Mouse (Mus musculus) left cerebral cortex, adult 11 months (tissue): ENCODE results near the gene Limch1.

Experiments
- DNase-seq: peaks from one replicate; pipeline ENCODE4 v3.0.0; 2022; ENCODE audit warnings: low spot score

Gene Limch1

DNA sequence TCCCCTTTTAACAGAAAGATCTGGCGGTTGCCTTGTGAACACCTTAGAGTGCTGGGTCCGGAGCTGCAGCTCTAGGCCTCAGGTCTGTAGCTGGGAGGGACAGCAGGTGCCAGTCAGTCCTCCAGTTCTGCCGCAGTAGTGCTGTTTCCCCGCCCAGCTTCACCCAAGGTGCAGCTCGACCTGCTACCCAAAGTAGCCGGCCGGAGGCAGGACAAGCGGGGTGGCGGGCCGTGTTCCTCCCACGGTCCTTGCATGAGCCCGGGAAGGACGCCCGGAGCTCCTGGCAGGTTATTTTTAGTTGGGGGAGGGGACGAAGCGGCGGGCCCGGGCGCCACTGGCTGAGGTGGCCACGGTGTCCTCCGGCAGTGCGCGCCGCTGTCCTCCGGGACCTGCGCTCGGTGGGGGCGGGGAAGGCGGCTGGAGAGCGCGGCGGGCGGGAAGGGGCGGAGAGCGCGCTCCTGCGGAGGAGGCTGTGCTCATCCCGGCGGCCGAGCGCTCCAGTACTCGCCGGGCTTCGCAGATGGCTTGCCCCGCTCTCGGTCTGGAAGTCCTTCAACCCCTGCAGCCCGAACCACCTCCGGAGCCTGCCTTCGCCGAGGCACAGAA lies at the start of gene Limch1:
Limch1 (plus strand) TSS at position 438 of the 606 bp plus-strand sequence.
- peak; percentile 51 for DNase-seq

GRCm38 (mm10) chr5:66697119-66697518 lies 48.5 kb upstream of the Limch1 start:
- no peak for DNase-seq

- DNase-seq, result no peak
These were observed 45.7 kb upstream of the Limch1 start for GRCm38 (mm10) chr5:66699911-66700310.

DNA sequence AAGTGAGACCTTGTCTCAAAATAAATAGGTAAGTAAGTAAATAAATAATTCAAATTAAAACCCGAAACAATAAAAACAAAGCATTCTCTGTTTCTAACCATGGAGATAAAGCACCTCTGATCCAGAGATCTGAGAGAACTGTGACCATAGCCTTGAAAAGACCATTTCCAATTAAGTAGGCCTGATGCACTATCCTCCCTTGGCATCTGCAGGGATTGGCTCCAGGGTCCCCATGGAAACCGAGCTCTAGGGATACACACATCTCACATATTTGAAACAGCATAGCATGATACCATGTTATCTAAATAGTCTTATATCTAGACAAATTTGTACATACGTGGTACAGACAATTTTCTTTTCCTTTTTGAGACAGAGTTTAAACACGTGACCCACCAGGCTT lies 43.7 kb upstream of the Limch1 start:
- DNase-seq, result no peak

GRCm38 (mm10) chr5:66703317-66704004 lies 42.2 kb upstream of the Limch1 start:
- no peak for DNase-seq

GRCm38 (mm10) chr5:66707859-66708258 lies 37.8 kb upstream of the Limch1 start:
- no peak for DNase-seq

DNA sequence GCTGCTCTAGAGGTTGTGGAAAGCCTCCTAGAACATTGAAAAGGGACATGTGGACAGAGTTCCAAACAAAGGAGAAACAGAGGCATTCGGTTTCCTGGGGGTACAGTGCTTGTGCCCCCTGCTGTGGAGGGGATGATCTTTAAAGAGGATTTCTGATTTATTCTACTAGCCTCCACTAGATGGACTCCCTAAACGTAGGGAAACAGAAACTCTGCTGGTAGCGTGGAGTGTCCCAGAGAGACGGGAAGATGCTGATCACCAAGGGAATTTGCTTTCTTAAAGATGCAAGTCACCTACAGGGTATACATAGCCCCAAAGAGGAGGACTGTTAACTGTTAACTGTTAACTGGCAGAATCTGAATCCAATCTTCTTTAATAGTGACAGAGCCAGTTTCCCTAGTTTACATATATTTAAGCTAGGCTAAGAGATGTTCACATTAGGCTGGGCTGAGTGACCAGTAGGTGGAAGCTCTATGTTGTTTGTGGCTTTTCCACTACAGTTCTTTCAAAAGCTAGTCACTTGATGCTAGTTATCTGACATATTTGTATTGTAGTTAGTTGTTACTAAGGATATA lies 35.1 kb upstream of the Limch1 start:
- DNase-seq, result no peak

DNA sequence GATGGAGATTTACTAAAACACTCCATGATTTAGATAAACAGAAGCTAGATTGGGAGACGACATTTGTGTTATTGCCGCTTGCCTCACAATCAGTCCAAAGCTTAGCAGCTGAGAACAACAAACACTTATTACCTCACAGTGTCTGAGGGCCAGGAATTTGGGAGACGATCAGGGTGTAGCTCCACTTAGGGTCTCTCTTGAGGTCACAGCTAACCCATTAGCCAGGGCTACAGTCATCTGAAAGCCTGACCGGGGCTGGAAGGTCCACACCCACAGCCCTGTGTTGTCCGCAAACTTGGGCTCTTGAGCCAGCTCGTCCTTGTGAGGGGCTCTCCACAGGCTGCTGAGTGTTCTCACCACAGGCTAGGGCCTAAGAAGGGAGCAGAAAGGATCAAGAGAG lies 32.8 kb upstream of the Limch1 start:
- DNase-seq, result no peak

DNA sequence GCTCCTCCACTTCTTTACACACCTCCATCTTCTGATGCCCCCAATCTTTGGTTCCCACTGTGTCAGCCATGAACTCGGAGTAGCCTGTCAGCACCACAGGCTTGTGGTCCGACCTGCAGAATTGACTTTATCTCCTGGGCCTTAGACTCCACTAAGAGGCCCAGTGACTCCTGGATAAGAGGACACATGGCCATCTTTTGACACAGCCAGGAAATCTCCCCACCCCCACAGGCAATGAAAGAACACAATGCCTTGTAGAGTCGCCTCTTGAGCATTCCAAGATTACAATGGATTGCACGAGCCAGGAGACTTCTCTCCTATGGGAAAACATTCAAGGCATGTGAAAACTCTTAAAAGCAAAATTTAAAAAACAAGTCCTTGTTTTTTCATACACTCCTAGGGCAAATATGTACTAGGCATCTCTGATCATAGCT lies 30.1 kb upstream of the Limch1 start:
- DNase-seq, result no peak

DNA sequence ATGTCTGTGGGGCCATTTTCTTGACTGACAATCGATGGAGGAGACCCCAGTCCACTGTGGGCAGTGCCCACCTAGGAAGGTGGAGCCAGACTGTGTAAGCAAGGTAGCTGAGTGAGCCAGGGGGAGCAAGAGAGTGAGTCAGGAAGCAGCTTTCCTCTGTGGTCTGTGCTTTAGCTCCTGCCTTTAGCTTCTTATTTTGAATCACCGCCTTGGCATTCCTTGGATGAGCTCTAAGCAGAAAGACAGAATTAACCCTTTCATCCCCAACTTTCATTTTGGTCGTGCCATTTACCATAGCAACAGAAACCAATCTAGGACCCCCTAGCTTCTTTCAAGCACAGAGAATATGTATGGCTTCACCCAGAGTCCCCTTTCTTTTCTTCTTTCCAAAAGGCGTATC lies 27.7 kb upstream of the Limch1 start:
- no peak for DNase-seq

GRCm38 (mm10) chr5:66718413-66718812 lies 27.2 kb upstream of the Limch1 start:
- DNase-seq, result no peak

DNA sequence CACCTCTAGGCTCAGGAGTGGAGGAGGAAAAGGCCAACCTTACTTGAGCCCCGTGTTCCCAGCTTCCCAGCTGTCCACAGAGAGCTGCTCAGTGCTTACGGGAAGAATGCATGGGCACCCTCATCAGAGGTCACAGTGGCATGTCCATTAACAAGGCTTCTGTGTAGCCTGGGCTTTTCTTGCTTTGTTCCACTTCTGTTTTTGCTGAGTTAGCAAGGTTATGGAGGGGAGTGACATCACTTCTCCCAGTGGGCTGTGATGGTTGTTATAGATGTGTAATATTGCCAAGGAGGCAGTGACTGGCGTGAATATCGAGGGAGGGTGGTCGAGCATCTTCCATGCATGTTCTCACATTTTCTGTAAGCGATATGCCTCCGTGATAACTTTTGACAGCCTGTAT lies 26.7 kb upstream of the Limch1 start:
- no peak for DNase-seq

DNA sequence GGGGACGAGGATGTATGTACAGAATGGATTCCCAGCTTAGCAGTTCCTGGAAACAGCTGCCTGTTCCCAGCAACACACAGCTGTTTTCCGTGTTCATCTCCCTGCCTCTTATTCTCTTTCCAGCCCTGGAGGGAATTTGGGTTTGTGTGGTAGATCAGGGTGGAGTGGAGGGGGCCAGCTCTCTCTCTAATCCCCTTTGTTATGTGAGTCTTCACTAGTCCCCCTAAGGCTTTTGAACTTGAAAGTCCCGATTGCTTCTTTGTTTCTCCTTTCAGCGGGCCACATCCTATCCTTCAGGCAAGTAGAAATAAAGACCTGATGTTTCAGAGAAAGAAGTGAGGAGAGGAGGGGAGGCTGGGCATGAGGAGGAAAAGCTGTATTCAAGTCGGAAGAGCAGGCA lies 24.7 kb upstream of the Limch1 start:
- DNase-seq, result no peak

DNA sequence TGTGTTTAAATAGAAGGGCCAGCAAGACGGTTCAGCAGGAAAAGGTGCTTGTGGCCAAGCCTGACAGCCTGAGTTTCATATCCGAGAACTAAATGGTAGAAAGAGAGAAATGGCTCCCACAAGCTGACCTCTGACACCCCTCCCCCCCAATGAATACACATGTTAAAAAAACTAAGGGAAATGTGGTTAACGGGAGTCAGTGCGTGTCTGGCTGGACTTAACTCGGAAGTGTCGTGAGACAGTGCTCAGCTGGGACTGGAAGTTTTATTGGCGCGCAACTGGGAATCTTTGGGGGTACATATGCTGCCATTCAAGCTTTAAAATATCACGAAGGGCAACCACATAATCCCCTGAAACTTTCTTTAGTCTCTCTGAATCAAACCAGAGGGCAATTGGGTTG lies 23.0 kb upstream of the Limch1 start:
- no peak for DNase-seq

GRCm38 (mm10) chr5:66723037-66723436 lies 22.6 kb upstream of the Limch1 start:
- DNase-seq, result no peak

- no peak for DNase-seq
These were observed 22.0 kb upstream of the Limch1 start for GRCm38 (mm10) chr5:66723626-66724025.

DNA sequence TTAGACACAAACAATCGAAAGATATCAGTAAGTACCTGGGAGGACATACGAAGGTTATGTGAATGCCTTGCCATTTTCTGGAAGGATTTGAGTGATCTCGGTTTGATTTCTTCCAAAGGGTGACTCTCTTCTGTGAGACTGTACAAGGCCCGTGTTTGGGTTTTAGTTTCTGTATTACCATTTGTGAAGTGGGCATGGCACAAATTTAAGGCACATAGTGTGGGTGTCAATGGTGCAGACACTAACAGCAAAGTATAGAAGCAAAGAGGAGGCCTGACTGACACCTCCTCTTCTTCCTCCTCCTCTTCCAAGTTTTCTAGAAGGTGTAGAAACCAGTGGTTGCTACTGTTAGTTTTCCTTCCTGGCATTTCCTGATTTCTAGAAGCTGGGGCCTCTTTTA lies 16.3 kb upstream of the Limch1 start:
- no peak for DNase-seq

GRCm38 (mm10) chr5:66730621-66731301 lies 14.9 kb upstream of the Limch1 start:
- peak; percentile 66 for DNase-seq

- no peak for DNase-seq
These were observed 14.3 kb upstream of the Limch1 start for GRCm38 (mm10) chr5:66731302-66731697.

GRCm38 (mm10) chr5:66733556-66733955 lies 12.1 kb upstream of the Limch1 start:
- no peak for DNase-seq

DNA sequence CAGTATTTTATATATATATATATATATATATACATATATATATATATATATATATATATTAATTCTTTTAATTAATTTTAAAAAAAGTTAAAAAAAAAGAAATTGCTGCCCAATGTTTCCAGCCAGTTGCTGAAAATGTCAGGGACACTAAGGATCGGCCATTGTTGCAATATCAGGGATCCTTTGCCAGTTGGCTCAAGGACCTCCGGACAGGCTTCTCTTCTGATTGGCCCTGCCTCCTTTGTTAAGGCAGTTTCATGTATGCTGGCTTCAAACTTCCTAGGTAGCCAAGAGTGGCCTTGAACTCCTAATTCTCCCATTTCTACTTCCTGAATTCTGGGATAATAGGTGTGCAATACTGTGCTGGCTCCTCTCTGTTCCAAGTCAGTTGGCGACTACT lies 6.3 kb upstream of the Limch1 start:
- DNase-seq, result no peak

- no peak for DNase-seq
These were observed 512 bp downstream of the Limch1 start for GRCm38 (mm10) chr5:66745996-66746681.
